Mouse (Mus musculus) 3134 (cell line): ENCODE results near the gene Maml1.
A peak's percentile ranks its signal among the peaks of the same experiment; 100 is the strongest.

ENCODE experiments used
- DNase-seq: peaks from one replicate; pipeline ENCODE4 v3.0.0-alpha.2; 2011; ENCODE audit warnings: low spot score; ENCODE audit not compliant: insufficient read length; ENCODE audit errors: extremely low read depth

Gene Maml1

DNA sequence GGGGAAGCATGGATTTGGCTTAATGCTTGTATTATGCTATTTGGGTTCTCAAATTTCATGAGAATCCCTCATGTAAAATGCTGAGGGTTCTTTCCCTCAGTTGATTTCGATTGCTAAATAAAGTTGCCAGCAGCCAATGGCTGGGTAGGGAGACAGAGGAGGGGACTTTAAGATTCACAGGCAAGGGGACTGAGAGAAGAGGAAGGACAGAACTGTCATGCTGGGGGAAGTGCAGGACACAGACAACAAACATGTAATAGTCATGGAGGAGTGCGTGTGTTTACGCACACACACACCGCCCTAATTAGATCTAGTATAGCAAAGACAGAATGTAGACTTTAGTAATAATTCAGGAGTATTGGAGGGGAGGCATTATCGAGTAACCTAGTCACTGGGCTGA lies 6.8 kb downstream of the Maml1 start:
- DNase-seq, result no peak

DNA sequence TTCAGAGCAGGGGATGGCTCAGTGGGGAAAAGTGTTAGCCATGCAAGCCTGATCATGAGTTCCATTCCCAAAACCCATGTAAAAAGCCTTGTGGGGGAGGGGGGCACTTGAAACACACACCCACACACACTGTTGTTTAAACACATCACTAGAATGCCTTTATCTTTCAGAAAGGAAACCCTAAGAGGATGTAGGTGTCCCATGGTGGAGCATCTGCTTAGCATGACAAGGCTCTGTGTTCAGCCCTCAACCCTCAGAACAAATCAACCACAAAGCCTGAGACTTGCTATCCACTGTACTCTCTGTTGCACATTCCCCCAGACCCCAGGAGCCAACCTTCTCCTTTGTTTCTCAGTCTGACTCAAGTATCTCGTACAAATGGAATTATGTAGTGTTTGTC lies 12.1 kb downstream of the Maml1 start:
- no peak for DNase-seq

DNA sequence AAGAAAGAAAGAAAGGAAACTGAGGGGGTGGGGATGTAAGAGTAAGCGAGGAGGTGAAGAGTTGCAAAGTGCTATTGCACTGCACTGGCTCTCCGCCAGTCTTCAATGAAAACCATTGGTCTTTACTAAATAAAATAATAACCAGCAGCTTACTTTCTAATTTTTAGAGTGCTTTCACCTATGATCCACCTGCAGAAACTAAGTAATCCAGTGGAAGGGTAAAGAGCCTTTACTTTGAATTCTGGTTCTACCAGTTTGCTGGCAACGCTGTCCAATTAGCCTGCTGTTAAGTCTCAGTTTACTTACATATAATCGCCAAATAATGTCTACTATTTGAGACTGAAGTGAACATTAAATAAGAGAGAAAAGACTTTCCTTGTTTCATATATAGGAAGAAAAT lies 13.1 kb downstream of the Maml1 start:
- DNase-seq, result no peak

DNA sequence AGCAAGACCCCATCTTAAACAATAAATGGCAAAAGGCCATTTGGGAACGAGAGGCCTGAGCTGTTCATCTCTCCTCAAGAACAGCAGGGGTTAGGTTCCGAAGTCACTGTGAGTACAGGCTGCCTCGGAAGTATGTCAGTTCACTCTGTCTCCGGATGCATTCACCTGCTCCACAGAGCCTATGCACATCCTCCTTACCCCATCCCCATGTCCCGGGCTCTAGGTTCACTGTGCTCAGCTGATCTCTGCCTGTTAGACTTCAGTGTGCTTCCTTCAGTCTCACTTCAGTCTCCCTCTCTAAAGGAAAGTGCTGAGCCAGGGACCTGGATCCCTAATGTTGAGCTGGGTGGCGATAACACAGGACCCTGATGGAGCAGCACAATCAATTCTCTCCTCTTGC lies 14.4 kb downstream of the Maml1 start:
- DNase-seq, result no peak

DNA sequence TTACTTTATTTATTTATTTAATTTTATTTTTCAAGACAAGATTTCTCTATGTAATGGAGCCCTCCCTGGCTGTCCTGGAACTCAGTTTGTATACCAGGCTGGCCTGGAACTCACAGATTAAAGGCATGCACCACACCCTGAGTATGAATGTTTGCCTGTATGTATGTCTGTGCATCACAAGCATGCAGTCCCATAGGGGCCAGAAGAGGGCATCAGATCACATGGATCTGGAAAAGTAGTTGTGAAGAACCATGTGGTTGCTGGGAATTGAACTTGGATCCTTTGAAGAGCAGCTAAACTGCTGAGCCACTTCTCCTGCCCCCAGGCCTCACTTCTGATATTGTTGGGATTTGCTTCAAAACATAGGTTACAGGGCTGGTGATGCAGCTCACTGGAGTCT lies 15.1 kb downstream of the Maml1 start:
- DNase-seq, result no peak

DNA sequence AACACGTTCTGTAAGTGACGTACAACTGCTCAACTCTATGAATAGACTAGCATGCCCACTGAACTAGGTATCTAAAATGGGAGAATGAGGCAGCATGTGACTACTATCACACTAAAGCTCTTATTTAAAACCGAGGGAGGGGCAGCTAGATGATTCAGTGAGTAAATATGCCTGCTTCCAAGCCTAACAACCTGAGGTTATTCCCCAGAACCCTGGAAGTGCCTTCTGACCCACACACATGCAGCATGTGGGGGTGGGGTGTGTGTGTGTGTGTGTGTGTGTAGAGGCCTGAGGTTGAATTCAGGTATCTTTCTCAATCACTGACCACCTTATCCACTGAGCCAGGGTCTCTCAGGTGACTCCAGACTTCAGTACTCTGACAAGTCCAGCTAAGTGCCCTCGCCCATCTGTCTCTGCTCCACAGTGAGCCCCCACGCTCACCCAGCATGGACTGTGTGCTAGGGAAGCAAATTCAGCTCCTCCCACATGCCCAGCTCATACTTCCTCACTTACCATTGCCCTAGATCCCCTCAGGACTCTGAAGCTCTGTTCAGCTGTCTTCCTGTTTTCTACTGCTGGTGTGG lies 16.5 kb downstream of the Maml1 start:
- DNase-seq, result peak; percentile 64

DNA sequence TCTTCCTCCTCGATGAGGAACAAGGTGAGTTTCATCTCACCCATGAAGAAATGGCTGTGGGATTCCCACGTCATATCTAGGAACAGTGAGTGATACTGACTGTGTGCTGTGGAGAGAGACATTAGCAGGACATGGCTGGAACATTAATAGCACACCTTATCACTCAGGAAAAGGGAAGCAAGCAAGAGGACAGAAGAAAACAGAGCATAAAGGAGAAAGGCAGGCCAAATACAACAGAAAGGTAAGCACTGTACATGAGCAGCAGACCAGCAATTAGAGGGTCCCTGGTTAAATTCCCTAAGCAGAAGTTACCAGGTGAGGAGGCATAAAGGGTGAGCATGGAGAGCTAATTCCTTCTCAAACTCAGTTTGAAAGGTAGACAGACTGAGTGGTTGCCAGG lies 17.0 kb downstream of the Maml1 start:
- DNase-seq, result no peak

DNA sequence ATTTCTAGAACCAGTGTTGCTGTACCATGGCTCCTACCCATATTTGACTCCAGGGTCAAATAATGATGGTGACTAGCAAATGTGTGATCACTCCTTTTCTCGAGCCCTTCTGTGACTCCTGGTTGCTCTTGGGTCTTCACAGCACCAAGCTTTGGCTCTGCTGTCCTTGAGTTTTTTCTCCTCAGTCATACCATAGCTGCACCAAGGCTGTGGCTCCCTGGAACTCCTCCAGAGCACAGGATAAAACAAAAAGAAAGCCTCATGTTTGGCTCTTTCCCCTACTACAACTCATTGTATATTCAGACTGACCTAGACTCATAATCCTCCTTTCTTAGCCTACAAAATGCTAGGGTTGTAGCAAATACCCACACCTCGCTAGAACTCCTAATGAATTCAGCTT lies 19.3 kb downstream of the Maml1 start:
- DNase-seq, result no peak

DNA sequence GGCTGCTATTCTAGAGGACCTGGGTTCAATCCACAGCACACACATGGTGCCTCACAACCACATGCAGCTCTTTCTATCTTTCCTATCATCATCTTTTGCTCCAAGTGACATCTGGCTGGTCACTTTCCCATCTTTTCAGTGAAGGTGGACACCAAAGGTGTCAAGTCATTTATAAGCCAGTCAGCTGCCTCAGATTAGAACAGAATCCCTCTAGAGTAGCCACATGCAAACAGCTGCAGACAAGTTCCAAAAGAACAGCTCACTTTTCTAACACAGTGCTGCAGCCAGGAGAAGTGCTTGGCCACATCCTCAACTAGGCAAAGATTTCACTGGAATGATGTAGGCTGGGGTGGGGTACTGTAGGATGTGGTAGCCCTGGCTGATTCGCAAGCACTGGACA lies 22.2 kb downstream of the Maml1 start:
- no peak for DNase-seq

DNA sequence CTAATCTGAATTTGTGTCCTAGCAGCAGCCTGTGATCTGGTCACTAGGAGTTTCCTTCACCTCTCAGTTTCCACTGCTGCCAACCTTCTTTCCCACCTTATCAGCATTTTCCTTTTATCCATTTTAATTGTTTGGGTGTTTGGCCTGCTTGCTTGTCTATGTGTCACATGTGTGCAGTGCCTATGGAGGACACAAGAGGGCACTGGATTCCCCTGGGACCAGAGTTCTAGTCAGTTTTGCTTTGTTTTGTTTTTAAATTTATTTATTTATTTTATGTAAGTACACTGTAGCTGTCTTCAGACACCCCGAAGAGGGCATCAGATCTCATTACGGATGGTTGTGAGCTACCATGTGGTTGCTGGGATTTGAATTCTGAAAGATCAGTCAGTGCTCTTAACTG lies 22.9 kb downstream of the Maml1 start:
- DNase-seq, result no peak

DNA sequence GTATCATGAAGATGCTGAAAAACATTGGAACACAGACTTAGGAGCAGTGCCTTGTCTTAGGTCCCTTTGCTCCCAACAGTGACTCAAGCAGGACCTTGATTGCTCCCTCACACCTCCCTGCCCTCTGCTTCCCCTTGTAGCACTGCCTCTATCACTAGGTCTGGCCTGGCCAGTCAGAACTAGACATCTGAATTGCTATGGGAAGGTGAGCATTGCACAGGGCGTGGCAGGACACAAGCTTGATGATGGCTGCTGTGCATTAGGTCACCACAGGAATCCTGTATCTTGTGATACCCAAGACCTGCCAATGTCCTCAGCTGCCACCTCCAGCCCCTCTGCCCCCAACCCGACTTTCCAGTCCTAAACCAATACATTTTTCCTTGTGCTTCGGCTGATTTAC lies 25.1 kb downstream of the Maml1 start:
- DNase-seq, result no peak

DNA sequence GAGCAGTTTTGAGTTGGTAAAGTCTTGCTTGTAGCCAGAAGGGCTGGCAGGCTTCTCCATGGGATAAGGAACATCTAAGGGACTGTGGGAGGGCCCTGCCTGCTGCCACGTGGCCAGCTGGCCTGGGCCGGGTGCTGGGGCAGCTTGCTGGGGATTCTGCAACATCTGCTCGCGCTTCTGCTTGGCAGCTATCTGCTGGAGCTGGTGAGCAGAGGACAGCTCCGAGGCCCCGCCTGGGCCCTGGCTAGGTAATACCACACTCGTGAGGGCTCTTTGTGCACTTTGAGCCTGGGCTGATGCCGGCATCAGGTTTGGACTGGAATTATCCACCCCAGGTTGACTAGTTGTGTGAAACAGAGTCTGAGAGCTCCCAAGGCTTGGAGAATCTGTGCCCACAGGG lies 26.2 kb downstream of the Maml1 start:
- no peak for DNase-seq

DNA sequence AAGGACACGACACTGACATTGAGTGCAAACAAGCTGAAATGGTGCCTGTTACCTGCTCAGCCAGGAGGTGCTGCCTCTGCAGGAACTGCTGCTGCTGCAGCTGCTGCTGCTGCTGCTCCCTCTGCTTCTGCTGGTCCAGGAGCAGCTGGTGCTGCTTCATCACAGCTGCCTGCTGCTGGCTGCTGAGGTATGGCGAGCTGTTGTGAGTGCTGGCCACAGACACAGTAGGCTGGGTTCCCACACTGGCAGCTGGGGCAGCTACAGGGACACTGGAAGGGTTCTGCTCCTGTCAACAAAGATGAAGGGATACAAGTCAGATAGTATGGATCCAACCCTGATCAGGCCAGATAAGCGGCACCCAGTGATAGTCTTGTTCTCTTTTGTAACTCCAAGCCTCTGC lies 28.9 kb downstream of the Maml1 start:
- no peak for DNase-seq

DNA sequence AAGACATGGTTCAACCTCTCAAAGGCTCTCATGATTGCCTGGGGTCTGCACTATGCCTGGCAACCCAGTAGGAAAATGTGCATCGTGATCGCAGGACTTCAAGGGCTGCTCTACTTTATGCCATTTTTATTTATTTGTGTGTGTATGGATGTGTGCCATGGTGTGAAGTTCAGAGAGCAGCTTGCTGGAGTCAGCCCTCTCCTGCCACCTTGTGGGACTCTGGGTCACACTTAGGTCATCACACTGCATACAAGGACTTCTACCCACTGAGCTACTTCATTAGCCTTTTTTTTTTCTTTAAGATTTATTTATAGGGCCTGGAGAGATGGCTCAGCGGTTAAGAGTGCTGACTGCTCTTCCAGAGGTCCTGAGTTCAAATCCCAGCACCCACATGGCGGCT lies 30.1 kb downstream of the Maml1 start:
- peak; percentile 30 for DNase-seq

DNA sequence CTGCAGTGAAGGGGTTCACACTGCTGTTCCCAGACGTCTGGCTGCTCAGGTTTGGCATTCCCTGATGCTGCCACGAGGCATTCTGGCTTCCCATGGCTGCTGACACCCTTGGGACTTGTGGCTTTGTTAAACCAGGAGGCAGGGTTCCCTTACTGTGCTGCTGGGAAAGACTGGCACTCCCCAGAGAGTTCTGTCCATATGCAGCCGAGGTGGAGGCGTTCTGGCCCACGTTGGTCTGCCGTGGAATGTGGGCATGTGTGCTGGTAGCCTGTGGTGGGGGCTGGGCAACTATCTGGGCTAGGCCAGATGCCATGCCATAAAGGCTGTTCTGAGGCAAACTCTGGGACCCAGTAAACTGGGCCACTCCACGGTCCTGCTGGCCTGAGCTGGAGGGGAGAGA lies 33.8 kb downstream of the Maml1 start:
- peak; percentile 82 for DNase-seq

DNA sequence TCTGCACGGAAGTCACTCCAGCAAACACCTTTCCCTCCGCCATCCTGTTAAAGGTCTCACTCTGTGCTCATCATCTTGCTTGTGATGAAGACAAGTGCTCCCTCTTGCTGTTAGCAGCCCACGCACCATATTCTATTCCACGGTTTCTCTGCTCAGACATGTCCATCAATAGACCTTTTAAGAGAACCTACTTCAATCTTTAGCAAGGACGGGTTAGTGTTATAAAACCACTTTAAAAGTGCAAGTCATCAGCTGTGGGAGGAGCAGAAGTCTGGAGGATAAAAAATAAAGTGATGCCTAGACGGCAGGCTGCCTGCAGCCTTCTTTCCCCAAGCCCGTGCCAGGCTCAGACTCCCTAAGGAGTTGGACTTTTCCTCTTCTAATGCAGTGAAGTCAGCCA lies 35.5 kb downstream of the Maml1 start:
- no peak for DNase-seq

DNA sequence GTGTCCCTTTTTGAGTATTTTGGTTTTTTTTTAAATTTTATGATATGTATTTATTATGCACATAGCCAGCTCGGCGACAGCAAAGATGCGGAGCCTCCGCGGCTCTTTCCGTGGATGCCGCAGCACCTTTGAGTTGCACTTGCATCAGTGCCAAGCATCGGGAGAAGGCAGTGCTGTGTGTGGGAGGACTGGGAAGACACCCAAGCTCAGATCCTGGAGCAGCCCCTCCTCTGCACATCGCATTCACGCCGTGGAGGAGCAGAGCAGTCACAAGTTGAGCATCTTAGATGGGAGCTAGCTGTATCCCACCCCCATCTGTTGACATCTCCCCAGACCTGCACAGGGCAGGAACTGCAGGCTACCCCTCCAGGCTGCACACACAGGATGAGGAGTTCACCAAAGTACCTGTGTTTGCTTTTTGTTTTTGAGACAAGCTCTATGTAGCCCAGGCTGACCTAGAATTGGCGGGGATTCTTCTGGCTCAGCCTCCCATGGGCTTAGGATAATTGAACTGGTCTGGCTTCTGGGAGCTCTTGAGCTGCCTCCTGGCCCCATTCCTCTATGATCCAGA lies 38.0 kb downstream of the Maml1 start:
- no peak for DNase-seq

DNA sequence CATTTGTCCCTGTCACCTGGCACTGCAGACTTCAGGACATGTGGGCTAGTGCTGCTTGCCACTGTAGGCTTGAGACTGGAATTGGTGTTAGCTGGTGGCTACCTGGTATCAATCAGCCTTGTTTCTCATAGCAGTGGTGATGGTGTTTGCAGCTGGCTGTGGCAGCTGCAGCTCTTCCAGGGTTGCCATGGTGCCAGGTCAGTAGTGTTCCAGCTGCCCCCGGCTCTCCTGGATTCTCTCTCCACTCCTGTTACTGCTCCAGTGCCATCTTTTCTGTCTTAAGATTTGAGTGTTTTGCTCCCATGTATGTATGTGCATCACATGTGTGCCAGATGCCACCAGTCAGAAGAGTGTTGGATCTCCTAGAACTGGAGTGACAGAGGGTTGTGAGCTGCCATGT lies 38.7 kb downstream of the Maml1 start:
- DNase-seq, result no peak

DNA sequence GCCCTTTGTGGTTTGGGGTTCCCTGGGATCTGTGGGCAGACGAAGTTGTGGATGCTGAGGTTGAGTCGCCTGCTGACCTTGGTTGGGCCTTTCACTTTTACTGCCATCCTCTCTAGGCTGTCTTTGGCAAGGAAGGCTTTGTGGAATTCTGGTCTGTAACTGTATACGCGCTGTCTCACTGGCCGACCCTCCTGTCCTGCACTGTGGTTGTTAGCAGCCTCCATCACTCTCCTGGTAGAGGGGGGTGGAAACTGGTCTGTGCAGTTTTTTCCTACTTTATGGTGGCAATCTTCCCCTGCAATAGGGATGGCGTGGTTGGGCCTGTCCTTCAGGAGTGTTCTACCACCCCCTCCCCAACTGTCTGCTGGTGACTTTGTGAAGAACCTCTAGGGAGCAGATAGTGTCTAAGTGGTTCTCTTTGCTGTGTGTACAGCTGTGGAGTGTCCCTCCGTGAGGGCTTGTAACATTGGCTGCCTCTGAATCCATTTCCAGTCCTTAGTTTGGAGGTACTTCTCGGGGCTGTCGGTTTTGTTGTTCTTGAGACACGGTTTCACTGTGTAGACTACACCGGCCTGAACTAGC lies 39.3 kb downstream of the Maml1 start:
- DNase-seq, result no peak

DNA sequence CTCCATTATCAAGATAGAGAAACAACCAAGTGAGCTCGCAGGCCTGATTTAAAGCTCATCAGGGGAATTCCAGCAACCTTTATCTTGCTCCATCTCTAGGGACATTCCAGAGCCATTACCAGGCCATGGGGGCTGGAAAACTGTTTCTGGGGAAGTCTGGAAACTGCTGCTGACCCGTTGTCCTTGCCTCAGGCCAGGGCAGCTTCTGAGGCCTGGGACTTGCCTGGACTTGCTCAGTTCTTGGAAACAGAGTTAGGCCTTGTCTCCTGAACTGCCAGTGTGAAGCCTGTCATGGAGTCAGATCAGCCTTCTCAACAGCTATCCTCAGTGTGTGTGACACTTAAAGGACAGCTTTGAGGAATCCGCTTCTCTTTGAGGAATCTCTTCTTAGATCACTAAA lies 39.9 kb downstream of the Maml1 start:
- DNase-seq, result peak; percentile 81

DNA sequence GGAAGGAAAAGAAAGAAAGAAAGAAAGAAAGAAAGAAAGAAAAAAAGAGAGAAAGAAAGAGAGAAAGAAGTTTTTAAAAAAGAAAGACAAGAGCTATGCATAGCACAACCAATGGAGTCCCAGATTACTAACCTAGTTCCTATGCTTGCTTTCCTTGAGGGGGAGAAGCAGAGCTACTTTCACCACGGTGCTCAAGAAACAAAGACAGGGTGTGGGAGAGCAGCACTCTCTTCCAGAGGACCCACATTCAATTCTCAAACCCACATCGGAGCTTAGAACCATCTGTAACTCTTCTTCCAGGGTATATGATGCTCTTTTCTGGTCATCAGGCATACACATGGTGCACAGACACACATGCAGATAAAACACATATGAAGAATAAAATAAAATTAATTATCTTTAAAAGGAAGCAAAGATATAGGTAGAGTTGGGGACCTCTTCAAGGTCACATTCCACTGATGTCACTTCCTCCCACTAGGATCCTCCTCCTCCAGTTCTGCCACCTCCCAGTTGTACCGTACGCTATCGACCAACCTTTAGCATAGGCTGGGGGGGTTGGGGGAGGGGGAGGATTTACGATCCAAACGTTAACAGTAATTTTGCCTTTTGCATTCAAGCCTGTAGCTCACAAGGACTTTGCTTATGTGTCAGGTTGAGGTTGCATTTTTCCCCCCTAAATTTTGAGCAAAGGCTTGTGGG lies 43.5 kb downstream of the Maml1 start:
- no peak for DNase-seq

DNA sequence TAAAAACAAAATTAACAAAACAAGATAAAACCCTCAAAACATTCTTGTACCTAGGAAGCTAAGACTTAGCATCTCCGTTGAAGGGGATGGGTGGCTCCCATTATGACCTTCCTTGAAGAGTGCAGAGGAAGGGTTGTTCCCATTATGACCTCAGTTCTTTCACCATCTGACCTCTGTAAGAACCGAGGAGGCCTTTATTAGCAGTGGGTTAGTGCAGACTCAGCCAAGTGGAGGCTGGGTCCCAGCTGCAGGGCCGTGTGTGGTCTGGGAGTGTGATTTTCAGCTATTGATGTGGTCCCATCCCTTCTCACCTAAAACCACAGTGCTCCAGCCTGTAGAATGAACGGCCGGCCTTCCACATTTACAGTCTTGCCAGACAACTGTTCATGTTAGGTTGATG lies 46.8 kb downstream of the Maml1 start:
- DNase-seq, result no peak
